Mouse (Mus musculus) hindbrain, embryonic 11.5 days (tissue): ENCODE data around the gene B020004J07Rik. TPM values are rescaled to one million over a fixed set of nuclear protein-coding genes. Genes with fewer than 3 reads are reported as not detected.
"Not testable (repeated sequence)": the region's sequence is repeated elsewhere in the genome, so short reads cannot be mapped to it uniquely, and the experiment has no call there.

ENCODE experiments used
- ATAC-seq: fragments of 200-750 bp; cut with Nextera tagmentation; 2 replicates; pipeline ENCODE4 v1.8.0; 2017; ENCODE audit warnings: mild to moderate bottlenecking, moderate TSS enrichment, moderate library complexity; ENCODE audit not compliant: low FRiP score
- DNase-seq: peaks from one replicate; pipeline ENCODE4 v3.0.0-alpha.2; 2015; ENCODE audit warnings: low spot score
- H3K27ac ChIP-seq: fragments of 300-500 bp; sonication (generic); 2 replicates; pipeline ENCODE4 v1.5.1; 2014; ENCODE audit warnings: mild to moderate bottlenecking, low read depth, low read length
- H3K27me3 ChIP-seq: fragments of 300-500 bp; sonication (generic); 2 replicates; pipeline ENCODE4 v1.6.1; 2014; ENCODE audit warnings: mild to moderate bottlenecking, low read length, moderate library complexity, mixed read lengths; ENCODE audit not compliant: control insufficient read depth, insufficient read depth
- H3K36me3 ChIP-seq: fragments of 300-500 bp; sonication (generic); 2 replicates; pipeline ENCODE4 v1.6.1; 2014; ENCODE audit warnings: mild to moderate bottlenecking, low read length, moderate library complexity, mixed read lengths; ENCODE audit not compliant: control insufficient read depth, insufficient read depth
- H3K4me1 ChIP-seq: fragments of 300-500 bp; sonication (generic); replicated peaks from 2 replicates; pipeline ENCODE4 v1.6.1; 2014; ENCODE audit warnings: low read length, mixed read lengths; ENCODE audit not compliant: control insufficient read depth, insufficient read depth
- H3K4me2 ChIP-seq: fragments of 300-500 bp; sonication (generic); replicated peaks from 2 replicates; pipeline ENCODE4 v1.6.1; 2014; ENCODE audit warnings: mild to moderate bottlenecking, low read depth, low read length
- H3K4me3 ChIP-seq: fragments of 300-500 bp; sonication (generic); 2 replicates; pipeline ENCODE4 v1.5.1; 2014; ENCODE audit warnings: low read depth, low read length
- H3K9ac ChIP-seq: fragments of 300-500 bp; sonication (generic); 2 replicates; pipeline ENCODE4 v1.6.1; 2014; ENCODE audit warnings: low read depth, low read length
- H3K9me3 ChIP-seq: fragments of 300-500 bp; sonication (generic); 2 replicates; pipeline ENCODE4 v1.6.1; 2016; ENCODE audit warnings: low read length; ENCODE audit not compliant: control insufficient read depth
- WGBS: fragments of 180-500 bp; shearing (Covaris S2); extraction: QIAGEN DNeasy Blood & Tissue Kit; methylation state at CpG from one replicate; pipeline ENCODE4 v1.1.7; 2014; 5-methylcytosine and 5-hydroxymethylcytosine counted together
- polyA plus RNA-seq: library from polyadenylated mRNA; unstranded; fragments of >200 nt; fragmentation: Nextera tagmentation; extraction: Ambion mirVana; gene quantifications from 2 replicates; pipeline ENCODE4 v1.2.1, GENCODE M21; 2014

B020004J07Rik gene
- polyA plus RNA-seq, result not detected in 2 replicates

- H3K36me3 ChIP-seq, DNase-seq, H3K4me1 ChIP-seq, H3K9me3 ChIP-seq, H3K27ac ChIP-seq, ATAC-seq, H3K27me3 ChIP-seq, H3K9ac ChIP-seq, H3K4me3 ChIP-seq, H3K4me2 ChIP-seq: not testable (repeated sequence)
- 85% methylated on average over 3 of the region's 4 CpGs for WGBS
These were observed at the start of gene B020004J07Rik for GRCm38 (mm10) chr4:101843923-101844322. B020004J07Rik (minus strand) TSS chr4:101844023.

DNA sequence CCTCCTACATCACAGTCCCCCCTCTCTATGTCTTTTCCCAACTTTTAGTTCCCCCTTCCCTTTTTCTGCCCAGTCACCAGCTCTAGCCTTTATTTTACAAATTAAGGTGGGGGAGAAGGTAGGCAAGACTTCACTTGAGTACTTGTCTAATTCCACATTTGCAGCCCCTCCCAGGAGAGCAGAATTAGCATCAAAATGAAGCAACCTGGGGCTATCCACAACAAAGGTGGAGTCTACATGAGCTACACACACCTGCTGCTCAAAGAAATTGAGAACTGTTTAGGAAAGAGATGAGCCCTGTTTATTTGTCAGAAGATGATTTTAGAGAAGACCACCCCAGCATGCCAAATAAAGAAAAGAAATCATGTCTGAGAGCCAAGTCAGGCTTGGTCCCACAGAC is 45.6 kb upstream of the B020004J07Rik start:
- no peaks in the 10 kb centered on the region for H3K4me1 ChIP-seq
- H3K4me2 ChIP-seq, result no peak overlapping the region
- no peaks in the 10 kb centered on the region for H3K36me3 ChIP-seq
- H3K9me3 ChIP-seq, result no peaks in the 10 kb centered on the region
- H3K27me3 ChIP-seq, result no peaks in the 10 kb centered on the region
- H3K9ac ChIP-seq, result no peak overlapping the region
- no peak overlapping the region for H3K27ac ChIP-seq
- no peak overlapping the region for H3K4me3 ChIP-seq
- ATAC-seq (no peak), DNase-seq (no peak)

- no peak overlapping the region for H3K4me2 ChIP-seq
- H3K4me1 ChIP-seq, result no peaks in the 10 kb centered on the region
- no peaks in the 10 kb centered on the region for H3K27me3 ChIP-seq
- DNase-seq, result no peak
- no peak overlapping the region for H3K9ac ChIP-seq
- 44% methylated on average over 3 of the region's 3 CpGs for WGBS
- no peak overlapping the region for H3K4me3 ChIP-seq
- no peaks in the 10 kb centered on the region for H3K9me3 ChIP-seq
- no peak for ATAC-seq
- no peaks in the 10 kb centered on the region for H3K36me3 ChIP-seq
- no peak overlapping the region for H3K27ac ChIP-seq
These were observed 39.8 kb upstream of the B020004J07Rik start for GRCm38 (mm10) chr4:101883641-101884040.

DNA sequence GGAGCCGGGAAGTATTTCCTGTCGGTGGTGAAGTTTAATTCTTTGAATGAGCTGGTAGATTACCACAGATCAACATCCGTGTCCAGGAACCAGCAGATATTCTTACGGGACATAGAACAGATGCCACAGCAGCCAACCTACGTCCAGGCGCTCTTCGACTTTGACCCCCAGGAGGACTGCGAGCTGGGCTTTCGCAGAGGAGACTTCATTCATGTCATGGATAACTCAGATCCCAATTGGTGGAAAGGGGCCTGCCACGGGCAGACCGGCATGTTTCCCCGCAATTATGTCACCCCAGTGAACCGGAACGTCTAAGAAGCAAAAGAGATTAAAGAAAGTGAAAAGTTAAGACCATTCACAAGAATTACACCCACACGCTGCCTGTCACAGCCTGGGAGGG is 31.9 kb upstream of the B020004J07Rik start:
- H3K9ac ChIP-seq, DNase-seq, H3K9me3 ChIP-seq, ATAC-seq, H3K4me2 ChIP-seq, H3K4me1 ChIP-seq, H3K27ac ChIP-seq, H3K4me3 ChIP-seq, H3K27me3 ChIP-seq, H3K36me3 ChIP-seq: not testable (repeated sequence)
- 93% methylated on average over 15 of the region's 15 CpGs for WGBS

GRCm38 (mm10) chr4:101872031-101872430 is 28.2 kb upstream of the B020004J07Rik start:
- not testable (repeated sequence) for H3K9me3 ChIP-seq, H3K27me3 ChIP-seq, ATAC-seq, H3K9ac ChIP-seq, DNase-seq, H3K36me3 ChIP-seq, H3K4me1 ChIP-seq, H3K27ac ChIP-seq, H3K4me2 ChIP-seq, H3K4me3 ChIP-seq
- WGBS, result 53% methylated on average over 2 of the region's 2 CpGs

DNA sequence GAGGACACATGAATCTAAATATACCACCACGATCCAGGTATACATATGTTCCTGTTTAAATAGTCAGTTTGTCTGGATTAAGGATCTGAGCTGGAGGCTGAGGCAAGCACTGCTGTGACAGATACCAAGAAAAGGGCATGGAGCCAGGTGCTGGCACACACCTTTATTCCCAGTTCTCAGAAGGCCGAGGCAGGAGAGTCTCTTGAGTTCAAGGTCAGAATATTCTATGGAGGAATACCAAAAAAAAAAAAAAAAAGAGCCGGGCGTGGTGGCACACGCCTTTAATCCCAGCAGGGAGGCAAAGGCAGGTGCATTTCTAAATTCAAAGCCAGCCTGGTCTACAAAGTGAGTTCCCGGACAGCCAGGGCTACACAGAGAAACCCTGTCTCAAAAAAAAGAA is 18.5 kb upstream of the B020004J07Rik start:
- Histone ChIP-seq H3K9ac (no peak overlapping the region), H3K4me1 (no peaks in the 10 kb centered on the region), H3K36me3 (no peaks in the 10 kb centered on the region), H3K27ac (no peak overlapping the region), H3K9me3 (no peaks in the 10 kb centered on the region), H3K4me2 (no peak overlapping the region), H3K4me3 (no peak overlapping the region), H3K27me3 (no peaks in the 10 kb centered on the region)
- 94% methylated on average over 6 of the region's 6 CpGs for WGBS
- DNase-seq (no peak), ATAC-seq (no peak)

GRCm38 (mm10) chr4:101860873-101861272 is 17.1 kb upstream of the B020004J07Rik start:
- Histone ChIP-seq H3K4me3 (no peak overlapping the region), H3K27ac (no peak overlapping the region), H3K9me3 (no peaks in the 10 kb centered on the region), H3K9ac (no peak overlapping the region), H3K27me3 (no peaks in the 10 kb centered on the region), H3K36me3 (no peaks in the 10 kb centered on the region), H3K4me2 (no peak overlapping the region), H3K4me1 (no peaks in the 10 kb centered on the region)
- 48% methylated on average over 6 of the region's 6 CpGs for WGBS
- DNase-seq (peak; percentile 33), ATAC-seq (0 out of 2 replicates have a peak, but pooled peaks have one; percentile 6)

- WGBS, result 68% methylated on average over 2 of the region's 2 CpGs
- DNase-seq (no peak), ATAC-seq (no peak)
- Histone ChIP-seq H3K9ac (no peak overlapping the region), H3K4me1 (no peaks in the 10 kb centered on the region), H3K9me3 (peaks cover 3% of the 10 kb centered on the region; the same call in 1 of the 2 replicates), H3K4me3 (no peak overlapping the region), H3K27ac (no peak overlapping the region), H3K4me2 (no peak overlapping the region), H3K27me3 (no peaks in the 10 kb centered on the region), H3K36me3 (no peaks in the 10 kb centered on the region)
These were observed 7.1 kb upstream of the B020004J07Rik start for GRCm38 (mm10) chr4:101850908-101851307.
